Mouse (Mus musculus) embryonic facial prominence, embryonic 14.5 days (tissue): ENCODE data around the gene Ube2j2. TPM values are rescaled to one million over a fixed set of nuclear protein-coding genes. Genes with fewer than 3 reads are reported as not detected.
A peak's percentile ranks its signal among the peaks of the same experiment; 100 is the strongest.

Source experiments
- ATAC-seq: fragments of 200-750 bp; cut with Nextera tagmentation; 2 replicates; pipeline ENCODE4 v1.8.0; 2017; ENCODE audit warnings: low read depth, moderate number of reproducible peaks, moderate TSS enrichment
- DNase-seq: peaks from one replicate; pipeline ENCODE4 v3.0.0-alpha.2; 2015; ENCODE audit warnings: low spot score
- H3K27ac ChIP-seq: fragments of 300-500 bp; sonication (generic); replicated peaks from 2 replicates; pipeline ENCODE4 v1.5.1; 2014; ENCODE audit warnings: low read depth, mild to moderate bottlenecking, low read length, moderate library complexity
- H3K27me3 ChIP-seq: fragments of 300-500 bp; sonication (generic); replicated peaks from 2 replicates; pipeline ENCODE4 v1.6.1; 2014; ENCODE audit warnings: low read length; ENCODE audit not compliant: control insufficient read depth, insufficient read depth
- H3K36me3 ChIP-seq: fragments of 300-500 bp; sonication (generic); 2 replicates; pipeline ENCODE4 v1.6.1; 2014; ENCODE audit warnings: low read length, mixed read lengths; ENCODE audit not compliant: control insufficient read depth, insufficient read depth
- H3K4me1 ChIP-seq: fragments of 300-500 bp; sonication (generic); 2 replicates; pipeline ENCODE4 v1.6.1; 2014; ENCODE audit warnings: antibody characterized with exemption, low read length; ENCODE audit not compliant: control insufficient read depth, insufficient read depth
- H3K4me2 ChIP-seq: fragments of 300-500 bp; sonication (generic); 2 replicates; pipeline ENCODE4 v1.6.1; 2014; ENCODE audit warnings: low read depth, mild to moderate bottlenecking, low read length, moderate library complexity, mixed read lengths
- H3K4me3 ChIP-seq: fragments of 300-500 bp; sonication (generic); 2 replicates; pipeline ENCODE4 v1.5.1; 2014; ENCODE audit warnings: low read depth, mild to moderate bottlenecking, low read length
- H3K9ac ChIP-seq: fragments of 300-500 bp; sonication (generic); 2 replicates; pipeline ENCODE4 v1.6.1; 2014; ENCODE audit warnings: low read depth, mild to moderate bottlenecking, low read length, moderate library complexity, mixed read lengths
- H3K9me3 ChIP-seq: fragments of 300-500 bp; sonication (generic); 2 replicates; pipeline ENCODE4 v1.6.1; 2016; ENCODE audit warnings: low read length; ENCODE audit not compliant: control insufficient read depth
- WGBS: fragments of 180-500 bp; shearing (Covaris S2); extraction: QIAGEN DNeasy Blood & Tissue Kit; methylation state at CpG from one replicate; pipeline ENCODE4 v1.1.7; 2014; 5-methylcytosine and 5-hydroxymethylcytosine counted together
- microRNA-seq: library from miRNA; unstranded; fragments of <30 nt; microRNA quantifications from one replicate; pipeline ENCODE4, GENCODE M21; 2016; ENCODE audit warnings: borderline number of aligned reads
- polyA plus RNA-seq: library from polyadenylated mRNA; unstranded; fragments of >200 nt; fragmentation: Nextera tagmentation; extraction: Ambion mirVana; gene quantifications from 2 replicates; pipeline ENCODE4 v1.2.1, GENCODE M21; 2014

Gene Ube2j2
- polyA plus RNA-seq, 1 experiment from 2014 or later, result 107 TPM

GRCm38 (mm10) chr4:155992906-155993547 lies 49.4 kb downstream of the Ube2j2 start:
- peak overlapping the region; percentile 91 for H3K27ac ChIP-seq
- H3K36me3 ChIP-seq, result peaks cover 19% of the 10 kb centered on the region
- DNase-seq, result peak; percentile 98
- no peaks in the 10 kb centered on the region for H3K9me3 ChIP-seq
- H3K4me1 ChIP-seq, result peaks cover 17% of the 10 kb centered on the region
- 0% methylated on average over 46 of the region's 70 CpGs for WGBS
- ATAC-seq, result peak; percentile 90
- H3K9ac ChIP-seq, result peak overlapping the region; percentile 86
- H3K4me3 ChIP-seq, result peak overlapping the region; percentile 73
- H3K4me2 ChIP-seq, result peak overlapping the region; percentile 59
- no peaks in the 10 kb centered on the region for H3K27me3 ChIP-seq

GRCm38 (mm10) chr4:155993606-155994005 lies 50.0 kb downstream of the Ube2j2 start:
- H3K4me2 ChIP-seq, result peak overlapping the region; percentile 59
- no peaks in the 10 kb centered on the region for H3K27me3 ChIP-seq
- 5% methylated on average over 15 of the region's 15 CpGs for WGBS
- DNase-seq (no peak), ATAC-seq (0 out of 2 replicates have a peak, but pooled peaks have one; percentile 0)
- H3K4me3 ChIP-seq, result peak overlapping the region; percentile 73
- H3K9me3 ChIP-seq, result no peaks in the 10 kb centered on the region
- H3K9ac ChIP-seq, result peak overlapping the region; percentile 86
- peaks cover 17% of the 10 kb centered on the region for H3K4me1 ChIP-seq
- H3K27ac ChIP-seq, result peak overlapping the region; percentile 91
- peaks cover 24% of the 10 kb centered on the region for H3K36me3 ChIP-seq

- Histone ChIP-seq H3K27me3 (no peaks in the 10 kb centered on the region), H3K27ac (no peak overlapping the region), H3K4me2 (no peak overlapping the region), H3K36me3 (peaks cover 91% of the 10 kb centered on the region), H3K4me1 (no peaks in the 10 kb centered on the region), H3K4me3 (no peak overlapping the region), H3K9me3 (no peaks in the 10 kb centered on the region), H3K9ac (no peak overlapping the region)
- 87% methylated on average over 3 of the region's 3 CpGs for WGBS
- ATAC-seq (no peak), DNase-seq (no peak)
Measured at GRCm38 (mm10) chr4:156004109-156004508, 60.5 kb downstream of the Ube2j2 start.

GRCm38 (mm10) chr4:156008369-156008768 lies 64.7 kb downstream of the Ube2j2 start:
- Histone ChIP-seq H3K4me3 (no peak overlapping the region), H3K27me3 (no peaks in the 10 kb centered on the region), H3K4me2 (no peak overlapping the region), H3K27ac (no peak overlapping the region), H3K4me1 (no peaks in the 10 kb centered on the region), H3K36me3 (peaks cover 94% of the 10 kb centered on the region), H3K9me3 (no peaks in the 10 kb centered on the region), H3K9ac (no peak overlapping the region)
- 92% methylated on average over 4 of the region's 4 CpGs for WGBS
- DNase-seq, result no peak
- no peak for ATAC-seq

Small RNAs within 50 kb of the gene (microRNA-seq; reads per million reads assigned to microRNA genes)
- gene Gm22991, result not detected

Other genes with a start within 250 kb of the Ube2j2 start
- gene Fndc10, start 249.5 kb upstream of the Ube2j2 start, polyA plus RNA-seq, result 6.3 and 6.9 TPM in 2 replicates
- gene Ssu72, start 239.0 kb upstream of the Ube2j2 start, polyA plus RNA-seq, result 133 and 146 TPM in 2 replicates
- 0.87 and 0.92 TPM in 2 replicates for gene Tmem240, start 209.0 kb upstream of the Ube2j2 start, polyA plus RNA-seq
- gene Atad3a, start 182.7 kb upstream of the Ube2j2 start, polyA plus RNA-seq, result 77.0 and 77.9 TPM in 2 replicates
- gene Vwa1, start 169.1 kb upstream of the Ube2j2 start, polyA plus RNA-seq, result 12.7 and 14.9 TPM in 2 replicates
- gene Tmem88b, start 158.0 kb upstream of the Ube2j2 start, polyA plus RNA-seq, result 0.92 and 1.2 TPM in 2 replicates
- not detected in 2 replicates for gene Ankrd65, start 153.4 kb upstream of the Ube2j2 start, polyA plus RNA-seq
- gene Mrpl20, start 141.0 kb upstream of the Ube2j2 start, polyA plus RNA-seq, result 199 and 219 TPM in 2 replicates
- 163 and 175 TPM in 2 replicates for gene Ccnl2, start 131.3 kb upstream of the Ube2j2 start, polyA plus RNA-seq
- 126 and 129 TPM in 2 replicates for gene Aurkaip1, start 112.6 kb upstream of the Ube2j2 start, polyA plus RNA-seq
- gene Mxra8, start 104.2 kb upstream of the Ube2j2 start, polyA plus RNA-seq, result 138 and 142 TPM in 2 replicates
- gene Dvl1, start 96.4 kb upstream of the Ube2j2 start, polyA plus RNA-seq, result 9.7 and 12.0 TPM in 2 replicates
- gene Tas1r3, start 80.5 kb upstream of the Ube2j2 start, polyA plus RNA-seq, result 0.36 and 0.38 TPM in 2 replicates
- gene Cptp, start 74.4 kb upstream of the Ube2j2 start, polyA plus RNA-seq, result 15.6 and 16.5 TPM in 2 replicates
- 53.5 and 68.4 TPM in 2 replicates for gene Ints11, start 74.3 kb upstream of the Ube2j2 start, polyA plus RNA-seq
- gene Pusl1, start 52.0 kb upstream of the Ube2j2 start, polyA plus RNA-seq, result 48.3 and 49.4 TPM in 2 replicates
- gene Acap3, start 52.0 kb upstream of the Ube2j2 start, polyA plus RNA-seq, result 23.9 and 24.2 TPM in 2 replicates
- 49.9 and 52.7 TPM in 2 replicates for gene C1qtnf12, start 18.5 kb downstream of the Ube2j2 start, polyA plus RNA-seq
- gene B3galt6, start 48.8 kb downstream of the Ube2j2 start, polyA plus RNA-seq, result 14.7 and 17.5 TPM in 2 replicates
- gene Sdf4, start 49.0 kb downstream of the Ube2j2 start, polyA plus RNA-seq, result 164 and 181 TPM in 2 replicates
- gene Tnfrsf4, start 70.0 kb downstream of the Ube2j2 start, polyA plus RNA-seq, result 0.25 and 0.42 TPM in 2 replicates
- 2.7 and 3.1 TPM in 2 replicates for gene Tnfrsf18, start 82.3 kb downstream of the Ube2j2 start, polyA plus RNA-seq
- 1.2 and 2.8 TPM in 2 replicates for gene Ttll10, start 115.6 kb downstream of the Ube2j2 start, polyA plus RNA-seq
- gene 9430015G10Rik, start 166.2 kb downstream of the Ube2j2 start, polyA plus RNA-seq, result 26.6 and 30.9 TPM in 2 replicates
- 0.31 and 0.45 TPM in 2 replicates for gene Rnf223, start 186.7 kb downstream of the Ube2j2 start, polyA plus RNA-seq